Mouse (Mus musculus): ENCODE data around the gene Aff3.

Aff3 gene

GRCm38 (mm10) chr1:38321861-38322260, 342.9 kb downstream of the Aff3 start:
- DNase-seq (ENCODE audit: low read depth), result no peak

GRCm38 (mm10) chr1:38320971-38321305, 343.8 kb downstream of the Aff3 start:
- DNase-seq (ENCODE audit: low read depth), result no peak

- DNase-seq (ENCODE audit: low read depth), result peak; percentile 44
Measured at GRCm38 (mm10) chr1:38320126-38320970, 344.4 kb downstream of the Aff3 start.

DNA sequence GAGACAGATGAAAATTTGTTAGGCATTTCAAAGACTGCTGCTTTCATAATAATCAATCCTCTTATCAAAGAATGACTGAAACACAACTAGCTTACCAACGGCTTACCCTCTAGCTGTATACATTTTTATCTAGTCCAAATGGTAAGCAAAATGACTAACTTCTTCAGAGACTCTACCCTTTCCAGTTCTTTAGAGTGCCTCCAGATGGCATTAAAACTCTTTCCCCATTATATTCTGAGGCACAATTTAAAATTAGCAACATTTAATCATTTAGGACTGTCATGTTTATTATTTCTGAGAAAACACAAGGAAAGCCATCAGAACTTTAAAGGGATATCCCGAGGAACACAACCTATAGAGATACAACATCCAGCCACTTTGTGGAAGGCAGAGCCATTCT, 346.1 kb downstream of the Aff3 start:
- DNase-seq (ENCODE audit: low read depth), result no peak

DNA sequence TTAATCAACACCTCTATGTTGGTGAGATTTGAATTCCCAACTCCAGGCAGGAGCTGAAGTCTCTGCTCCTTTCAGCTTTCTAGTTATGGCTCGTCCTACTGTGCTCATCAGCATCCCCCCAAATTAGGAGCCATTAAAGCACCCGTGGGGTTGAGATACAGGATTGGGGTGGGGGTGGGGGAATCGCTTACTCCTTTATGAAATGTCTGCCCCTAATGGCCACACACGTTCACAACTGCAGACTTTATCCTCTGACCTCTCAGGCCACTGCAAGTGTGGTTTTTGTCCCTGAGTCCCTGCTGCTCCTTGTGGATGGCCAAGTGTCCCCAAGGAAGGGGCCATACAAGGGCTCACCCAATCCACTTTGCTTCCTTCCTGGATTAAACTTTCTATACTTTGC, 348.8 kb downstream of the Aff3 start:
- DNase-seq (ENCODE audit: low read depth), result no peak

- no peak for DNase-seq (ENCODE audit: low read depth)
Measured at GRCm38 (mm10) chr1:38310496-38310895, 354.3 kb downstream of the Aff3 start.

DNA sequence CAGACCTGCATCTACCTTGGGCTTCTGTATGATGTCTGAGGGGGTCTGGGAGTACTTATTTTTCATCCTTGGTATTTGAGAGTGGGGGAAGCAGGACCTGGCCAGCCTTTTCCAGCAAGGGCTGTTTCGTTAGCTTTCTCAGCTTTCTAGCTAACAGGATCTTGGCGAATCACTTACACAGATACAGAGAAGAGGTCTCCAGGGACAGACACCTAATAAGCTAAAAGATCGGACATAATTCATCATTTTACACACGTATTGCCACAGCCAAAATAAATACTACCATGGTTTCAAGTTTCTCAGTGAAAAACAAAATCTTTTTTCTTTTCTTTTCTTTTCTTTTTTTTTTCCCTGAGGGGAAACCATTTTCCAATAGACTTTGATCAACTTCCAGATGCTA, 354.7 kb downstream of the Aff3 start:
- DNase-seq (ENCODE audit: low read depth), result no peak

- DNase-seq (ENCODE audit: low read depth), result no peak
Measured at GRCm38 (mm10) chr1:38309341-38309740, 355.4 kb downstream of the Aff3 start.

DNA sequence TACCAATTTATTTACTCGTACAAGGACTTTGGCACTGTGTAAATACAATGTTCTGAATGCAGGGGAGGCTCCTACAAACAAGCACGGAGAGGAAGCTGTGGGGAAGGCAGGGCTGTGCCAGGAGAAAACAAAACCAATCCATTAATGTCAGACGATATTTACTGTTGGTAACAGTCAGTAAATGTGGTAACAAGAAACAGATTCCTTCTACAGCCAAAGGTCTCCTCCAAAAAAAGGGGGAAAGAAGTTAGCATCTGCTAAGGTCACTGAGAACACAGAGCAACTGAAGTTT, 356.1 kb downstream of the Aff3 start:
- no peak for DNase-seq (ENCODE audit: low read depth)

DNA sequence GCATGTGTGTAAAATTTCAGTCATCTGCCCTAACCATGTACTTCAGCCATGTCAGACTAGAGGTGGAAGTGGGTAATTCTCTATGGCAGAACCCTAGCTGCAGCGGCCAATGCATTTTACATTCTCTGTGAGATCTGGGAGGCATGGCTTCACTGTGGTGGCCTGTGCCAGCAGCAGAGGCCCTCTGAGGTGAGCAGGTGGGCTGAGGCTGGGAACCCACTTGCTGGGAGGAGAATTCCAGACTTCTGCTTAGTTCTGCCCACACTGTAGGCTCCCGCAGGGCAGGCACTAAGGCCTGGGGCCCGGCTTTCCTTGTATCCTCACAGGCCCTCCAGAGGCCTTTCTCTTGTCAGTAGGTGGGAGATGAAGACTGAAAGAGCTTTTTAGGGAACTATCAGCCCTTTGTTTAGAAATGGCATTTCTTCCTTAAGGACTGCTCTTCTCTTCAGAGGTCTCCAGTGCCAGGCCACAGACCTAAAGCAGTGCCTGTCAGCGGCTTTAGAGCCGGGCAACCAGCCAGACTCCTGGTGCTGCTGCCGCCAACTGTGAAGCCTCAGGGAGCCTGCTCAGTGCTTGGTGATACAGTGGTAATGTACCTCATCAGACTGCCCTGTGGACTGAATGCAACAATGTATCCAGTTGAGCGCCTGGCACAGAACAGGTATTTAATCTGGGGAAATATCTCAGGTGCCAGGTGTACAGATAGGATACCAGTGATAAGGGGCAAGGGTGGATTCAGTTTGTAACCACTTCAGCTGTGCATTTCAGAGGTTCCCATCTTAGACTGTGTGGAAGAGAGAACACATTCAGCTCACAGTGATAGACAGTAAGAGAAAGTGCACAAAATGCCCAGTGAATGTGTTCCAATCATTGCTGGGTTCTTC, 356.7 kb downstream of the Aff3 start:
- peak; percentile 92 for DNase-seq (ENCODE audit: low read depth)

- no peak for DNase-seq (ENCODE audit: low read depth)
Measured at GRCm38 (mm10) chr1:38307234-38307633, 357.5 kb downstream of the Aff3 start.

DNA sequence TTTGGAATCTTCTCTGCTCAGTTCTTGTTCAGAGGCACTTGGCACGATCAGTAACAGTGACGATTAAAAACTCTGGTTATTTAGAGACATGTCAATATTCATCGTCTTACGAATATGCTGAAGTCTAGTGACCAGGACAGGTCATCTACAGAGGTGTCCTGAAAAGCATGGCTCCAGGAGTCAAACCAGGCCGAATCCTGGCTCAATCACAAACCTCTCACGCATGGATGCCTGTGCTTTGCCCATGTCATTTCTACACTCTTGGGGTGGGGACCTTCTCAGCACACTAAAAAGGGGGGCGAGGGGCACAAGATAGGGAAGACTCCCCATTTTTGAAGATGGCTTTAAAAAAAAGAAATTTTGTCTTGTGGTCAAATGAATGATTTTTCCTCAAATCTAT, 358.6 kb downstream of the Aff3 start:
- no peak for DNase-seq (ENCODE audit: low read depth)

DNA sequence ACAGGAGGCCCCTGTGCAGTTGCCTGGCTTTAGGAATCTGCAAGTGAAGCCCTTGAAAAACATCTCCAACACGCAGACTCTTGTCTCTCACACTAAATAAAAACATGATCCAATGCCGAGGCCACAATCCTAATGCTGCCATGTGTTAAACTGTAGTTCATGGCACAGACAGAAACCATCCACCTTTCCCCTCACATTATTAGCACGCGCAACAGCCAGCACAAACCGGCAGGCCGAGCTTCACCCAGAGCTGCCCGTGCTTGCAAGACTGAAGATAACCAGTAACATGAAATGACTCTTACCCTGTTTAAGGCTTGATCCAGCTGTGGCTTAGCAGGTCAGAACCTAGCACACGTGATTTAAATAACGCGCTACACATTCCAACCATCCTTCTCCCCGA, 360.4 kb downstream of the Aff3 start:
- no peak for DNase-seq (ENCODE audit: low read depth)

DNA sequence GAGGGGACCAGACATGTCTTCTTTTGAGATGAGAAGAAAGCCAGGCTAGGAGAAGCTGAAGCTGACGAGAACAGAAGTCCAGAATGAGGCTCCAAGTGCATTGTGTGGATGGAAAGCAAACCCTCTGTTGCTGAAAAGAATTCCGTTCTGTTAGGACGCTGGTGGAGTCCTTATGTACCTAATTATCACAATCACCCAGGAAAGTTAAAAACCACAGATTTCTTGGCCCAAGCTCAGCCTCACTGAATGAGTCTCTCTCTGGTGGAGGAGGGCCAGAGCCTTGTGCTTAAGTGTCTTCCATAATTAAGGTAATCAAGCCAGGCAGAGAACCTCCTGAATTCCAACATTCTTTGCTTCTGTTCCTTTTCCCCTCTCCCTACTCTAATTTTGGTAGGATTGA, 366.5 kb downstream of the Aff3 start:
- no peak for DNase-seq (ENCODE audit: low read depth)

GRCm38 (mm10) chr1:38294906-38295305, 369.8 kb downstream of the Aff3 start:
- DNase-seq (ENCODE audit: low read depth), result no peak

DNA sequence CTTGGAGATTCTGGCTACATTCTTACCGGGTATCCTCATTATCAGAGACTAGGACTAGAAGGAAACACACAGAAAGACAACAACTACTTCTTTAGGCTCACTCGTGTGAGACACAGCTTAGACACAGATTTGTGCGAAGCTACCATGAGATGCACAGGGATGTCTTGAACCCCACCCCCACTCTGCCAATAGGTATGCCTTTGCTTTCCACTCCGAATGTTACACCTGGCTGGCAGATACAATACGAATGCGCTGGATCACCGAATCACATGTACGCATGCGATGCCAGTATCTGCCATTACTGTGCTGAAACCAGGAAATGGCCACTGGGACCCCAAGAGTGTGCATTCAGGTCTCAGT, 370.4 kb downstream of the Aff3 start:
- no peak for DNase-seq (ENCODE audit: low read depth)

DNA sequence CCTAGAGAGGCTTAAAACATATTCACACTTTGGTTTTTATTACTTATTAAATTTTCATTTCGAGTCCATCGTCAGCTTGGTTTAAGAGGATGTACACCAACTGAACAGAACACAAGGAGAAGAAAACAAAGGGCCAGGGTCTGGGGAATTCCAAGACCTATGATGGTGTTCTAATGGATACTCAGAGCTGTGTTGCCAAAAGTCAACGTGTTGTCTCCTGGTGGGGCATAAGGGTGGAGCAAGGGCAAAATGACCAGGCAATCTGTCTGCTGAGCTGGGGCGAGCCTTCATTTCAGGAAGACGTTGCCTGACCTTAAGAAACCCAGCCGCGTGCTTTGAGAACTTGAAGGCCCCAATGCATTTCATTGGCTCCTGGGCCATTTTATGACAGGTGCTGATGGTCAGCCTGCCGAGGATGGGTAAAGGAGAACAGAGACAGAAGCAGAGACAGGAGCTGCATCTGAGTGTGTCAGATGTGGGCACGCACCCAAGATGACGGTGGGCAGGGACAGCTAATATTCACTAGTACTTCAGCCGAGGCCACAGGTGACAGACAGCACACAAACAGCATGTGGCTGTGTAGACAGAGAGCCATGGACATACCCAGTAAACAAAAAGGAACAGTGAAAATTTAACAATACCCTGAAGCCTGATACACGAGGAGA, 371.0 kb downstream of the Aff3 start:
- no peak for DNase-seq (ENCODE audit: low read depth)

- DNase-seq (ENCODE audit: low read depth), result no peak
Measured at GRCm38 (mm10) chr1:38292851-38293250, 371.9 kb downstream of the Aff3 start.

DNA sequence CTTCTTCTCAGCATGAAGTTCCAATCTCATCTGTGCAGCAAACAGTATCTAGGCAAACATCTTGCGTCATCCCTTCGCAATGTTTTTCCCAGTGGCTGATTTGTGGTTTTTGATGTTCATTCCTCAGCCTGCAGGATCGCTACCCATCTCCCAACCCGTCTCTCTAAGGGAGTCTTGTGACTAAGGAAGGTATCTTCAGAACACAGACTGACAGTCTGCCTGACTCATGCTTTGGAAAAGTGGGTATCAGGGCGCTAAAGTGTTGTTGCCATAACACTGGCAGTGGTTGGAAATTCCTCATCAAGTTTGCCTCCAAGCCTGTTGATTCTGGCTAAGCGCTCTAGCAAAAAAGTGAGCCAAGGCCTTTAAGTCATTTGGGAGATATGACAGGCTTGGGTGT, 372.8 kb downstream of the Aff3 start:
- DNase-seq (ENCODE audit: low read depth), result peak; percentile 93

DNA sequence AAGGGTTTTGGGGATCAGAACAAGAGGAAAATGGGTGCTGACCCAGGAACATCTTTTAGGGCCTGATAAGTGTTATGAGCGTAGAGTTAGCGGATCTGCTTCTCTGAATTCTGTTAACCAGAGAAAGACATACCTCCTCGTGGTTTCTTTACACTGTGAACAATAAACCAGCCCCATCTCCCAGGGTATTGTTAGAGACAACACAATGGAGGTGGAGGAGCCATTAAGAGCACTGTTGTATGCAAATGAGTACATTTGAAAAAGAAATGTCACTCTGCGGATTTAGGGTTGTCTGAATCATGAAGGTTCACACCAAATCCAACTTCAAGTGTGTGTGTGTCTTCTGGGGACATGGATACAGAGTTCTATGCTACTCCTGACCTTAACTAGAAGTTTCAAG, 373.3 kb downstream of the Aff3 start:
- DNase-seq (ENCODE audit: low read depth), result no peak

GRCm38 (mm10) chr1:38290881-38291280, 373.9 kb downstream of the Aff3 start:
- no peak for DNase-seq (ENCODE audit: low read depth)

- no peak for DNase-seq (ENCODE audit: low read depth)
Measured at GRCm38 (mm10) chr1:38289891-38290290, 374.9 kb downstream of the Aff3 start.

GRCm38 (mm10) chr1:38288716-38289115, 376.0 kb downstream of the Aff3 start:
- DNase-seq (ENCODE audit: low read depth), result no peak
